Mouse (Mus musculus): ENCODE data around the gene Kmt2b.

Kmt2b gene

GRCm38 (mm10) chr7:30588676-30589434 lies at the start of gene Kmt2b:
Kmt2b (minus strand) TSS chr7:30588726.
- peak; percentile 88 for DNase-seq (ENCODE audit: low read depth, low spot score)

- no peak for DNase-seq (ENCODE audit: low read depth, low spot score)
Measured at GRCm38 (mm10) chr7:30636395-30636794, 47.9 kb upstream of the Kmt2b start.

GRCm38 (mm10) chr7:30635752-30636151 lies 47.2 kb upstream of the Kmt2b start, which contains the start of gene Etv2:
Etv2 (minus strand) TSS chr7:30635852.
- no peak for DNase-seq (ENCODE audit: low read depth, low spot score)

- DNase-seq (ENCODE audit: low read depth, low spot score) = no peak
Measured at GRCm38 (mm10) chr7:30634621-30635020, 46.1 kb upstream of the Kmt2b start.

GRCm38 (mm10) chr7:30633762-30634412 lies 45.4 kb upstream of the Kmt2b start:
- DNase-seq (ENCODE audit: low read depth, low spot score) = no peak

- no peak for DNase-seq (ENCODE audit: low read depth, low spot score)
Measured at GRCm38 (mm10) chr7:30629013-30629412, 40.5 kb upstream of the Kmt2b start.

- DNase-seq (ENCODE audit: low read depth, low spot score) = no peak
Measured at GRCm38 (mm10) chr7:30626647-30627046, 38.1 kb upstream of the Kmt2b start.

GRCm38 (mm10) chr7:30625530-30626384 lies 37.2 kb upstream of the Kmt2b start, which contains the start of gene Cox6b1:
Cox6b1 (minus strand) TSS chr7:30626151.
- DNase-seq (ENCODE audit: low read depth, low spot score) = peak; percentile 82

- no peak for DNase-seq (ENCODE audit: low read depth, low spot score)
Measured at GRCm38 (mm10) chr7:30619202-30619601, 30.7 kb upstream of the Kmt2b start.

- DNase-seq (ENCODE audit: low read depth, low spot score) = no peak
Measured at GRCm38 (mm10) chr7:30618658-30619057, 30.1 kb upstream of the Kmt2b start.

GRCm38 (mm10) chr7:30615049-30615760 lies 26.7 kb upstream of the Kmt2b start:
- no peak for DNase-seq (ENCODE audit: low read depth, low spot score)

GRCm38 (mm10) chr7:30614454-30614853 lies 25.9 kb upstream of the Kmt2b start:
- no peak for DNase-seq (ENCODE audit: low read depth, low spot score)

- DNase-seq (ENCODE audit: low read depth, low spot score) = no peak
Measured at GRCm38 (mm10) chr7:30613529-30614112, 25.1 kb upstream of the Kmt2b start.

- DNase-seq (ENCODE audit: low read depth, low spot score) = no peak
Measured at GRCm38 (mm10) chr7:30612654-30613402, 24.3 kb upstream of the Kmt2b start, which contains the start of gene Upk1a. Upk1a (minus strand) TSS chr7:30612847.

GRCm38 (mm10) chr7:30610043-30610442 lies 21.5 kb upstream of the Kmt2b start:
- no peak for DNase-seq (ENCODE audit: low read depth, low spot score)

- no peak for DNase-seq (ENCODE audit: low read depth, low spot score)
Measured at GRCm38 (mm10) chr7:30608476-30608875, 19.9 kb upstream of the Kmt2b start.

- DNase-seq (ENCODE audit: low read depth, low spot score) = no peak
Measured at GRCm38 (mm10) chr7:30607706-30608309, 19.3 kb upstream of the Kmt2b start.

- DNase-seq (ENCODE audit: low read depth, low spot score) = no peak
Measured at GRCm38 (mm10) chr7:30604944-30605343, 16.4 kb upstream of the Kmt2b start.

GRCm38 (mm10) chr7:30604424-30604823 lies 15.9 kb upstream of the Kmt2b start:
- DNase-seq (ENCODE audit: low read depth, low spot score) = no peak

GRCm38 (mm10) chr7:30602583-30602982 lies 14.1 kb upstream of the Kmt2b start:
- no peak for DNase-seq (ENCODE audit: low read depth, low spot score)
